Mouse (Mus musculus): Measurements from ENCODE around the gene Spdl1. TPM values are rescaled to one million over a fixed set of nuclear protein-coding genes. Genes with fewer than 3 reads are reported as not detected.
A peak's percentile ranks its signal among the peaks of the same experiment; 100 is the strongest.

Gene Spdl1
- polyA plus RNA-seq, 1 experiment from 2014 or later = 15.2 TPM

DNA sequence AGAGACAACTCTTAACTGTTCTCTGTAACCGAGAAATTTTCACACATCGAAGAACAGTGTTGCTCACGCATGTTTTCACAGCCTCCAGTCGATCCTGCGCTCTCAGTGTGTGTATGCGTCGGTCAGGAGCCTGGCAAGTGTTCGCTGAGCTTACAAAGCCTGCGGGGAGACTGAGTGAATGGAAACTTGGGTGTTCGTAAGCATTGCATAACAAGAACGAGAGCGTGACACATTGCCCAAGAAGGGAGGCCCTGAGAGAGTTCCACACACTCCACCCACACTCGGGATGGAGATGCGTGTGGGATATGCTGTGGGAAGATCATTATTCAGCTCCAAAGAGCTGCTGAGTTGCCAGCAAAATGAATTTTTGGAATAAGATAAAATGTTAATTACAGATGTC lies 31.7 kb upstream of the Spdl1 start:
- Histone ChIP-seq H3K4me2 (ENCODE audit: low read depth, low read length) (no peak overlapping the region), H3K4me3 (ENCODE audit: low read depth, low read length) (no peak overlapping the region), H3K36me3 (ENCODE audit: control insufficient read depth, insufficient read depth, low read length) (no peaks in the 10 kb centered on the region), H3K27me3 (replicated peaks; ENCODE audit: control insufficient read depth, insufficient read depth, low read length) (no peaks in the 10 kb centered on the region), H3K27ac (replicated peaks; ENCODE audit: low read depth, low read length) (no peak overlapping the region), H3K4me1 (ENCODE audit: control insufficient read depth, insufficient read depth, low read length) (no peaks in the 10 kb centered on the region), H3K9ac (ENCODE audit: low read depth, low read length) (no peak overlapping the region), H3K9me3 (ENCODE audit: control insufficient read depth, low read length) (no peaks in the 10 kb centered on the region)
- DNase-seq (ENCODE audit: low spot score) (peak; percentile 69), ATAC-seq (ENCODE audit: low read depth) (0 out of 2 replicates have a peak, but pooled peaks have one; percentile 18)
- WGBS = 74% methylated on average over 14 of the region's 14 CpGs

GRCm38 (mm10) chr11:34856652-34857051 lies 23.2 kb upstream of the Spdl1 start:
- DNase-seq (ENCODE audit: low spot score) = no peak
- Histone ChIP-seq H3K27ac (replicated peaks; ENCODE audit: low read depth, low read length) (no peak overlapping the region), H3K27me3 (replicated peaks; ENCODE audit: control insufficient read depth, insufficient read depth, low read length) (no peaks in the 10 kb centered on the region), H3K4me2 (ENCODE audit: low read depth, low read length) (no peak overlapping the region), H3K4me3 (ENCODE audit: low read depth, low read length) (no peak overlapping the region), H3K9me3 (ENCODE audit: control insufficient read depth, low read length) (no peaks in the 10 kb centered on the region), H3K36me3 (ENCODE audit: control insufficient read depth, insufficient read depth, low read length) (no peaks in the 10 kb centered on the region), H3K9ac (ENCODE audit: low read depth, low read length) (no peak overlapping the region), H3K4me1 (ENCODE audit: control insufficient read depth, insufficient read depth, low read length) (no peaks in the 10 kb centered on the region)
- WGBS = 57% methylated on average over 3 of the region's 3 CpGs
- no peak for ATAC-seq (ENCODE audit: low read depth)

- ATAC-seq (ENCODE audit: low read depth) = no peak
- H3K4me1 ChIP-seq (ENCODE audit: control insufficient read depth, insufficient read depth, low read length) = no peaks in the 10 kb centered on the region
- no peaks in the 10 kb centered on the region for H3K36me3 ChIP-seq (ENCODE audit: control insufficient read depth, insufficient read depth, low read length)
- H3K27me3 ChIP-seq (replicated peaks; ENCODE audit: control insufficient read depth, insufficient read depth, low read length) = no peaks in the 10 kb centered on the region
- no peak overlapping the region for H3K4me3 ChIP-seq (ENCODE audit: low read depth, low read length)
- H3K4me2 ChIP-seq (ENCODE audit: low read depth, low read length) = no peak overlapping the region
- no peak overlapping the region for H3K9ac ChIP-seq (ENCODE audit: low read depth, low read length)
- no peak overlapping the region for H3K27ac ChIP-seq (replicated peaks; ENCODE audit: low read depth, low read length)
- DNase-seq (ENCODE audit: low spot score) = no peak
- WGBS = 81% methylated on average over 5 of the region's 5 CpGs
- H3K9me3 ChIP-seq (ENCODE audit: control insufficient read depth, low read length) = no peaks in the 10 kb centered on the region
Measured at GRCm38 (mm10) chr11:34846268-34846652, 12.8 kb upstream of the Spdl1 start.

- H3K9ac ChIP-seq (ENCODE audit: low read depth, low read length) = no peak overlapping the region
- H3K4me2 ChIP-seq (ENCODE audit: low read depth, low read length) = no peak overlapping the region
Measured at GRCm38 (mm10) chr11:34845567-34846267, 12.3 kb upstream of the Spdl1 start.

DNA sequence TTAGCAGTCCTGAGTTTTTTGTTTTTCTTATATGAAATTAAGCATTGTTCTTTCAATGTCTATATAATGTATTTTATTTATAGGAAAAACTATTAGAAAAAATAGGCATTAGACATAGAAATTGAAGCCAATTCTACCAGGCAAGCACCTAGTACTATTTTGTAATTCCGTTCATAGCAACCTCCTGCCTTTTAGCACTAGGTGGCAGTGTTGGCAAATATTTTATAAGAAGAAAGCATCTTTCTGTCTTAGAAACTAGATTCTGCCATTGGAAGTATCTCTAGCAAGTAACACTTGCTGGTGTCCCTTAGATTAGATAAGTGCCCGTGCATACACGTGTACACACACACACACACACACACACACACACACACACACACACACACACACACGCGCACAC lies 10.1 kb upstream of the Spdl1 start:
- WGBS = 40% methylated on average over 5 of the region's 5 CpGs
- H3K36me3 ChIP-seq (ENCODE audit: control insufficient read depth, insufficient read depth, low read length) = no peaks in the 10 kb centered on the region
- no peak for ATAC-seq (ENCODE audit: low read depth)
- no peak overlapping the region for H3K4me3 ChIP-seq (ENCODE audit: low read depth, low read length)
- H3K4me2 ChIP-seq (ENCODE audit: low read depth, low read length) = no peak overlapping the region
- no peak overlapping the region for H3K27ac ChIP-seq (replicated peaks; ENCODE audit: low read depth, low read length)
- H3K9me3 ChIP-seq (ENCODE audit: control insufficient read depth, low read length) = no peaks in the 10 kb centered on the region
- H3K4me1 ChIP-seq (ENCODE audit: control insufficient read depth, insufficient read depth, low read length) = no peaks in the 10 kb centered on the region
- DNase-seq (ENCODE audit: low spot score) = peak; percentile 79
- H3K27me3 ChIP-seq (replicated peaks; ENCODE audit: control insufficient read depth, insufficient read depth, low read length) = no peaks in the 10 kb centered on the region
- no peak overlapping the region for H3K9ac ChIP-seq (ENCODE audit: low read depth, low read length)

More at GRCm38 (mm10) chr11:34845567-34846267, 12.3 kb upstream of the Spdl1 start:
- H3K9me3 ChIP-seq (ENCODE audit: control insufficient read depth, low read length) = no peaks in the 10 kb centered on the region
- no peak for ATAC-seq (ENCODE audit: low read depth)
- no peak overlapping the region for H3K27ac ChIP-seq (replicated peaks; ENCODE audit: low read depth, low read length)
- no peaks in the 10 kb centered on the region for H3K27me3 ChIP-seq (replicated peaks; ENCODE audit: control insufficient read depth, insufficient read depth, low read length)
- H3K4me3 ChIP-seq (ENCODE audit: low read depth, low read length) = no peak overlapping the region
- DNase-seq (ENCODE audit: low spot score) = peak; percentile 4
- WGBS = 67% methylated on average over 22 of the region's 22 CpGs
- H3K4me1 ChIP-seq (ENCODE audit: control insufficient read depth, insufficient read depth, low read length) = no peaks in the 10 kb centered on the region
- no peaks in the 10 kb centered on the region for H3K36me3 ChIP-seq (ENCODE audit: control insufficient read depth, insufficient read depth, low read length)

DNA sequence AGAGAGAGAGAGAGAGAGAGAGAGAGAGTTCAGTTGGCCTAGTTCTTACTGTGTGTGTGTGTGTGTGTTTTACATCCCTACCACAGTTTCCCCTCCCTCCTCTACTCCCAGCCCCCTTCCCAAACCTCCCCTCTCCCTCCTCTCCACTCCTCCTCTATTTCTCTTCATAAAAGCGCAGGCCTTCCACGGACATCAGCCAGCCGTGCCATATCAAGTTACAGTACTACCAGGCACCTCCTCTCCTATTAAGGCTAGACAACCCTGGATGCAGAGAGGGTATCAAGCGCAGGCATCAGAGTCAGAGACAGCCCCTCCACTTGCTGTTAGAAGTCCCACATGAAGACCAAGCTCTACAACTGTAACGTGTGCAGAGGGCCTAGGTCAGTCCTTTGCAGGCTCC lies 6.8 kb upstream of the Spdl1 start:
- no peak overlapping the region for H3K27ac ChIP-seq (replicated peaks; ENCODE audit: low read depth, low read length)

DNA sequence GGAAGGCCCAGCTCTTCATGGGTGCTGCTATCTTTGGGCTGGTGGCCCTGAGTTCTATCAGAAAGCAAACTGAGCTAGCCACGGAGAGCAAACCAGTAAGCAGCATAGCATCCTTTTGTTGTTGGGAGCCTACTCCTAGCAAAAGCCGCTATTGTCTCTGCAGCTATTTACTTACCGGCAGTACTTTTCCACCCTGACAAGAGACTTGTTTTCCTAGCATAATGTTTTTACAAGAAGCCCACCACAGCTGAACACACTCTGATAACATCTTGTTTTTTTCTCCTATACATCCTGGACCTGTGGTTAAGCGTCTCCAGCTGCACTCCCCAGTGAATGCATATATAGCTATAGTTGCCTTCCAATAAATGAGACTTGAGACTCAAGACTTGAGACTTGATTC lies 5.6 kb upstream of the Spdl1 start:
- WGBS = 59% methylated on average over 4 of the region's 4 CpGs
- ATAC-seq (ENCODE audit: low read depth) (no peak), DNase-seq (ENCODE audit: low spot score) (no peak)
- Histone ChIP-seq H3K27me3 (replicated peaks; ENCODE audit: control insufficient read depth, insufficient read depth, low read length) (no peaks in the 10 kb centered on the region), H3K4me2 (ENCODE audit: low read depth, low read length) (no peak overlapping the region), H3K4me3 (ENCODE audit: low read depth, low read length) (no peak overlapping the region), H3K36me3 (ENCODE audit: control insufficient read depth, insufficient read depth, low read length) (no peaks in the 10 kb centered on the region), H3K4me1 (ENCODE audit: control insufficient read depth, insufficient read depth, low read length) (no peaks in the 10 kb centered on the region), H3K27ac (replicated peaks; ENCODE audit: low read depth, low read length) (no peak overlapping the region), H3K9ac (ENCODE audit: low read depth, low read length) (no peak overlapping the region), H3K9me3 (ENCODE audit: control insufficient read depth, low read length) (no peaks in the 10 kb centered on the region)

More for the DNA sequence above, 6.8 kb upstream of the Spdl1 start:
- no peaks in the 10 kb centered on the region for H3K9me3 ChIP-seq (ENCODE audit: control insufficient read depth, low read length)
- no peak for DNase-seq (ENCODE audit: low spot score)
- H3K4me2 ChIP-seq (ENCODE audit: low read depth, low read length) = no peak overlapping the region
- no peak for ATAC-seq (ENCODE audit: low read depth)
- no peaks in the 10 kb centered on the region for H3K27me3 ChIP-seq (replicated peaks; ENCODE audit: control insufficient read depth, insufficient read depth, low read length)
- no peak overlapping the region for H3K4me3 ChIP-seq (ENCODE audit: low read depth, low read length)
- WGBS = 20% methylated on average over 5 of the region's 5 CpGs
- H3K36me3 ChIP-seq (ENCODE audit: control insufficient read depth, insufficient read depth, low read length) = no peaks in the 10 kb centered on the region
- no peaks in the 10 kb centered on the region for H3K4me1 ChIP-seq (ENCODE audit: control insufficient read depth, insufficient read depth, low read length)
- H3K9ac ChIP-seq (ENCODE audit: low read depth, low read length) = no peak overlapping the region

- peaks cover 7% of the 10 kb centered on the region; the same call in 1 of the 2 replicates for H3K4me1 ChIP-seq (ENCODE audit: control insufficient read depth, insufficient read depth, low read length)
- H3K9ac ChIP-seq (ENCODE audit: low read depth, low read length) = no peak overlapping the region
Measured at GRCm38 (mm10) chr11:34836272-34836671, 2.8 kb upstream of the Spdl1 start.

DNA sequence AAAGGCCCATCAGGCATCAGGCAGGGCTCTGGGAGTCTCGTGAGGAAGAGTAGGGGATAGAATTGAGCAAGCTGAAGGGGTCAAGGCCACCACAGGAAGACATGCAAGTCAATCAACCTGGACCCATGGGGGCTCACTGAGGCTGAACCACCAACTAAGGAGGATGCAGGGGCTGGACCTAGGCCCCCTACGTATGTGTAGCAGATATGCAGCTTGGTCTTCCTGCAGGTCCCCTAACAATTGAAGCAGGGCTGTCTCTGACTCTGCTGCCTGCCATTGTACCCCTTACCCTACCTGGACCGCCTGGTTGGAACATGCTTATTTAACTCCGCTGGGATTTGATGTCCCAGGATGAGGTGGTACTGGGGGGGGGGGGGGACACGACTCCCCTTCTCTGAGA lies 763 bp downstream of the Spdl1 start:
- Histone ChIP-seq H3K9me3 (ENCODE audit: control insufficient read depth, low read length) (no peaks in the 10 kb centered on the region), H3K4me1 (ENCODE audit: control insufficient read depth, insufficient read depth, low read length) (peaks cover 7% of the 10 kb centered on the region; the same call in 1 of the 2 replicates), H3K4me2 (ENCODE audit: low read depth, low read length) (peak overlapping the region; percentile 82), H3K27me3 (replicated peaks; ENCODE audit: control insufficient read depth, insufficient read depth, low read length) (no peaks in the 10 kb centered on the region), H3K27ac (replicated peaks; ENCODE audit: low read depth, low read length) (no peak overlapping the region), H3K4me3 (ENCODE audit: low read depth, low read length) (peak overlapping the region; percentile 63), H3K9ac (ENCODE audit: low read depth, low read length) (peak overlapping the region; percentile 88), H3K36me3 (ENCODE audit: control insufficient read depth, insufficient read depth, low read length) (peaks cover 16% of the 10 kb centered on the region)
- 10% methylated on average over 4 of the region's 5 CpGs for WGBS
- ATAC-seq (ENCODE audit: low read depth) (no peak), DNase-seq (ENCODE audit: low spot score) (no peak)

More at GRCm38 (mm10) chr11:34836272-34836671, 2.8 kb upstream of the Spdl1 start:
- WGBS = 42% methylated on average over 2 of the region's 2 CpGs
- no peaks in the 10 kb centered on the region for H3K9me3 ChIP-seq (ENCODE audit: control insufficient read depth, low read length)
- H3K36me3 ChIP-seq (ENCODE audit: control insufficient read depth, insufficient read depth, low read length) = no peaks in the 10 kb centered on the region
- no peak overlapping the region for H3K27ac ChIP-seq (replicated peaks; ENCODE audit: low read depth, low read length)
- ATAC-seq (ENCODE audit: low read depth) (no peak), DNase-seq (ENCODE audit: low spot score) (no peak)
- no peak overlapping the region for H3K4me2 ChIP-seq (ENCODE audit: low read depth, low read length)
- H3K4me3 ChIP-seq (ENCODE audit: low read depth, low read length) = no peak overlapping the region
- no peaks in the 10 kb centered on the region for H3K27me3 ChIP-seq (replicated peaks; ENCODE audit: control insufficient read depth, insufficient read depth, low read length)

All from embryonic facial prominence, embryonic 14.5 days (tissue).